Mouse (Mus musculus) lung, embryonic 15.5 days (tissue): Measurements from ENCODE around the gene Zfp57. TPM values are rescaled to one million over a fixed set of nuclear protein-coding genes. Genes with fewer than 3 reads are reported as not detected.

Experiments used
- ATAC-seq: fragments of 200-750 bp; cut with Nextera tagmentation; 2 replicates; pipeline ENCODE4 v1.8.0; 2017; ENCODE audit warnings: moderate number of reproducible peaks, borderline replicate concordance; ENCODE audit not compliant: low FRiP score, low TSS enrichment; ENCODE audit errors: extremely low read depth
- H3K27ac ChIP-seq: fragments of 300-500 bp; sonication (generic); 2 replicates; pipeline ENCODE4 v1.5.1; 2015; ENCODE audit warnings: moderate library complexity, mild to moderate bottlenecking, inconsistent platforms
- H3K27me3 ChIP-seq: fragments of 300-500 bp; sonication (generic); 2 replicates; pipeline ENCODE4 v1.6.1; 2015; ENCODE audit warnings: inconsistent platforms
- H3K36me3 ChIP-seq: fragments of 300-500 bp; sonication (generic); 2 replicates; pipeline ENCODE4 v1.6.1; 2015; ENCODE audit warnings: inconsistent platforms
- H3K4me1 ChIP-seq: fragments of 300-500 bp; sonication (generic); 2 replicates; pipeline ENCODE4 v1.6.1; 2015; ENCODE audit warnings: inconsistent platforms
- H3K4me2 ChIP-seq: fragments of 300-500 bp; sonication (generic); 2 replicates; pipeline ENCODE4 v1.6.1; 2015; ENCODE audit warnings: inconsistent platforms, mild to moderate bottlenecking, moderate library complexity
- H3K4me3 ChIP-seq: fragments of 300-500 bp; sonication (generic); 2 replicates; pipeline ENCODE4 v1.5.1; 2015; ENCODE audit warnings: mild to moderate bottlenecking, inconsistent platforms
- H3K9ac ChIP-seq: fragments of 300-500 bp; sonication (generic); 2 replicates; pipeline ENCODE4 v1.6.1; 2015; ENCODE audit warnings: inconsistent platforms
- H3K9me3 ChIP-seq: fragments of 300-500 bp; sonication (generic); 2 replicates; pipeline ENCODE4 v1.6.1; 2016; ENCODE audit warnings: inconsistent platforms
- WGBS: fragments of 180-500 bp; shearing (Covaris S2); methylation state at CpG from one replicate; pipeline ENCODE4 v1.1.7; 2015; 5-methylcytosine and 5-hydroxymethylcytosine counted together
- polyA plus RNA-seq: library from polyadenylated mRNA; unstranded; fragments of >200 nt; fragmentation: Nextera tagmentation; extraction: Ambion mirVana; gene quantifications from 2 replicates; pipeline ENCODE4 v1.2.1, GENCODE M21; 2015

Gene Zfp57
- polyA plus RNA-seq, result 77.9 and 79.8 TPM in 2 replicates

DNA sequence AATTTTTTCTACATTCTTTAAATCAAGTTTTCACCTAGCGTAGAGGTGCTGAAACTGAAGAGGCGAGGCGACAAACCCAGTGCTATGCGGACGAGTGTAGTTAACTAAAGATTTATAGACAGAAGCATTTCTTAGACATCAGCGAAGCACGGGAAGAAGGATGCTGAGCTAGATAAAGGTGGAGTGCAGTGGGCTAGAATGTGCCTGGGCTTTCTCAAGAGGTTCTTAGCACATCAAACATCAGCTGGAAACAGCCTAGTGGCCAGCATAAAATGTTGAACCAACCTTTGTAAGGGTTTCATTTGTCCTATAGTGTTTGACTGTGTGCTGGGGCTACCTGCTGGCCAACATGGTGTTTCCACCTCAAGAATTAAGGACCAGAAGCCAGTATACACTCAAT is at the start of gene Zfp57:
TSS of gene Zfp57 (plus strand) at position 301 of the 400 bp plus-strand sequence.
- Histone ChIP-seq H3K9me3 (no peaks in the 10 kb centered on the region), H3K27ac (0 out of 2 replicates have a peak within 1 kb of the TSS, but pooled peaks have one; percentile 41), H3K9ac (no peak within 1 kb of the TSS), H3K4me1 (peaks cover 14% of the 10 kb centered on the region), H3K27me3 (no peaks in the 10 kb centered on the region), H3K4me2 (peak within 1 kb of the TSS; percentile 85), H3K36me3 (peaks cover 4% of the 10 kb centered on the region), H3K4me3 (peak within 1 kb of the TSS; percentile 73)
- 90% methylated on average over 7 of the region's 7 CpGs for WGBS
- no peak for ATAC-seq

DNA sequence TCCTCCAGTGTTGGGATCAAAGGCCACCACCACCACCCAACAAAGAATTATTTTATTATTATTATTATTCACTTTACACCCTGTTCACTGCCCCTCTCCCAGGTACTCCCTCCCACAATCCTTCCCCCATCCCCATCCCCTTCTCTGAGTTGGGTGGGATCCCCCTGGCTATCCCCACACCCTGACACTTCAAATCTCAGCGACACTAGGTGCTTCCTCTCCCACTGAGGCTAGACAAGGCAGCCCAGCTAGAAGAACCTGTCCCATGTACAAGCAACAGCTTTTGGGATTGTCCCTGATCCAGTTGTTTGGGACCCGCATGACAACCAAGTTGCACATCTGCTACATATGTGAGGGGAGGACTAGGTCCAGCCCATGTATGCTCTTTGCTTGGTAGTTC is 48.3 kb upstream of the Zfp57 start:
- no peak overlapping the region for H3K9ac ChIP-seq
- no peak overlapping the region for H3K4me3 ChIP-seq
- H3K4me1 ChIP-seq, result peaks cover 15% of the 10 kb centered on the region
- no peak overlapping the region for H3K27ac ChIP-seq
- no peaks in the 10 kb centered on the region for H3K9me3 ChIP-seq
- 87% methylated on average over 2 of the region's 2 CpGs for WGBS
- no peak overlapping the region for H3K4me2 ChIP-seq
- ATAC-seq, result no peak
- H3K27me3 ChIP-seq, result no peaks in the 10 kb centered on the region
- peaks cover 34% of the 10 kb centered on the region for H3K36me3 ChIP-seq

DNA sequence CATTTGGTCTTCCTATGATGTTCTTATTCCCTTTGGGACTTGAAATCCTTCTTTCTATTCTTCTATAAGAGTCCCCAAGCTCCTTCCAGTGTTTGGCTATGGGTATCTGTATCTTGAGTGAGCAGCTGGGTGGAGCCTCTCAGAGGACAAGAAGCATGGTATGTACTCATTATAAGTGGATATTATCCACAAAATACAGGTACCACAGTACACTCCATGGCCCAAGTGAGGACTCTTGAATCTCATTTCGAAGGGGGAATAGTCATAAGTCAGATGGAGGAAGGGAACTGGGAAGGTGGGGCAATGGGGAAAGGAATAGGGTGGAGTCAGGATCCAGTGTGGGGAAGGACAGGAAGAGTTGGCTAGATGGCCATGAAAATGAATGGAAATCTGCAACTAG is 47.9 kb upstream of the Zfp57 start:
- Histone ChIP-seq H3K27me3 (no peaks in the 10 kb centered on the region), H3K36me3 (peaks cover 34% of the 10 kb centered on the region), H3K27ac (no peak overlapping the region), H3K4me2 (no peak overlapping the region), H3K4me3 (no peak overlapping the region), H3K9me3 (no peaks in the 10 kb centered on the region), H3K9ac (no peak overlapping the region), H3K4me1 (peaks cover 16% of the 10 kb centered on the region)
- 84% methylated on average over 1 of the region's 1 CpGs for WGBS
- ATAC-seq, result no peak

DNA sequence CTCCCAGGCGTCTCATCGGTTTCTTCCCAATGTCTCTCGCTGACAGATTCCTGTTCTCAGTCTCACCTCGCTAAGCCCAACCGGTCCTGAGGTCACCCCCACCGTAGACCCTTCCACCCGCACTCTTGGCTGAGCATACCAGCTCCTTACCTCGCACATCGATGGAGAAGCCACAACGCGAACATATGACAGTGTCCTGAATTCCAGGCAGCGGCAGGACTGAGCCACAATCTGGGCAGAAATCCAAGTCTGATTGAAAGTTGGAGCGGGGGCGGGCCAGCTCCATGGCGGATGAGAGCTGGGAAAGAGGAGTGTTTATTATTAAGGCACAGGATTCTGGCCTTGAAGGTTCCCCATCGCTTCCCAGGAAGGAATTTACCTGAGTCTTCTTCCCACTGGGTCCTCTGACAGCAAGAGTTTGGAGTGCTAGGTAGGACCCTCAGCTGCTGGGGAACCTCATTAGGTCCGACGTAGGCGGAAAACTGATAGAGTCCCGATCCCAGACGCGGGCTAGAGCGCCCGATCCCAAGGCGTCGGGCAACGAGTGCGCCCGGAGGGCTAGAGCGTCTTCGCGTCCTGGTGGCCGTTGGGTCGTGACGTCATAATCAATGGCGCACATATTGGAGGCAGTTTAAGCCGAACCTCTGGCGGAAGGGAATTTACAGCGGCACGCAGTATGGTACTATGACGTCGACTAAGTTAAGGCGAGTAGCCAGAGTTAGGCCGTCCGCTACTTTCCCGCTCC is 42.8 kb upstream of the Zfp57 start, which contains the start of the genes Znrd1 and Znrd1as:
TSS of gene Znrd1 (minus strand) at position 561 of the 745 bp plus-strand sequence.
TSS of gene Znrd1as (plus strand) at position 594 of the 745 bp plus-strand sequence.
- Histone ChIP-seq H3K27me3 (no peaks in the 10 kb centered on the region), H3K27ac (peak within 1 kb of the TSS; percentile 79), H3K36me3 (peaks cover 22% of the 10 kb centered on the region; the same call in 1 of the 2 replicates), H3K4me2 (peak within 1 kb of the TSS; percentile 76), H3K4me1 (peaks cover 12% of the 10 kb centered on the region), H3K9me3 (no peaks in the 10 kb centered on the region), H3K4me3 (peak within 1 kb of the TSS; percentile 68), H3K9ac (peak within 1 kb of the TSS; percentile 75)
- ATAC-seq, result peak; percentile 96
- under 1% methylated on average over 46 of the region's 46 CpGs for WGBS

DNA sequence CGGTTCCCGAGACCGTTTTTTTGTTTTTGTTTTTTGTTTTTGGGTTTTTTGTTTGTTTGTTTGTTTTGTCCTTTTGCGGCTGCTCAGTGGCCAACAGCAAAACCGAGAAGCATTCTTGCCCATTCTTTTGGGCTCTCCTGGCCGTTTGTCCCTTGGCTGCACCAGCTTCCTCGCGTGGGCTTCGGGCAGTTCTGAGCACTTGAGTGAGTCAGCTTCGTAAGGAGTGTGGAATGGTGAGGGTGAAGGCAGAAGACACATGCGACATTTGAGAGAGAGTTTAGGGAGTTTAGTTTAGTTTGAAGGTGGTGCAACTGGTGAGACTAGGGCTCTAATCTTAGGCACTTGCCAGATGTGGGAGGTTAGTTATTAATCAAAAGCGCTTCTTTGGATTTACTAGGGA is 42.1 kb upstream of the Zfp57 start:
- Histone ChIP-seq H3K36me3 (peaks cover 18% of the 10 kb centered on the region; the same call in 1 of the 2 replicates), H3K27ac (peak overlapping the region; percentile 49), H3K9me3 (no peaks in the 10 kb centered on the region), H3K4me2 (peak overlapping the region; percentile 76), H3K27me3 (no peaks in the 10 kb centered on the region), H3K9ac (peak overlapping the region; percentile 56), H3K4me3 (peak overlapping the region; percentile 68), H3K4me1 (peaks cover 12% of the 10 kb centered on the region)
- 7% methylated on average over 12 of the region's 12 CpGs for WGBS
- no peak for ATAC-seq

DNA sequence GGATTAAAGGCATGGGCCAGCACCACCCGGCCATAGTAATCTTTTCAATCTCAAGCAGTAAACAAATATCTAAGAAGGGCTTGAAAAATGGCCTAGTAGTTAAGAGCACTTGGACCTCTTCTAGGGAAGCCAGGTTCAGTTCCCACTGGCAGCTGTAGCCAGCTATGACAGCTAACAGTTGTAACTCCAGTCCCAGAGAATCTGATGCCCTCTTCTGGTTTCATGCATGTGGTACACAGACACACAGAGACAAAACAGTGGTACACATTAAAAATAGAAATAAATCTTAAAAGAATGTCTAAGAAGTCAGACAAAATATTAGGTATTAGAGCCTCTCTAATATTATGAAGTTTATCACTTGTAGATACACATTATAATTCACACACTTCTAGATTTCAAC is 39.8 kb upstream of the Zfp57 start:
- 36% methylated on average over 1 of the region's 1 CpGs for WGBS

DNA sequence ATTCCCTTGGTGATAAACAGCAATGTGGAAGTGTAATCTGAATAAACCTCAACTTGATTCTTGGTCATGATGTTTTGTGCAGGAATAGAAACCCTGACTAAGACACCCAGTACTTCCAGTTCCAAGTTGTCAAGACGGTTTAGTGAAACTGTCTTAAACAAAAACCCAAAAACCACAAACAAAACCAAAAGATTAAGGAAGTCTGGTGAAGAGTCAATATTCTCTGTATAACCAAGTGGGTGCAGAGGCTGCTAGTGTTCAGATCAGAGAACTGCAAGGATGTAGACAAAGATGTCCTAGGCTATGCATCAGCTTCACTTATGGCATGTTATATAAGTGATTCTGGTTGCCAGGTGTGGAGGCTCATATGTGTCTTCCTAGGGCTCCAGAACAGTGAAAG is 34.1 kb upstream of the Zfp57 start:
- ATAC-seq, result no peak
- Histone ChIP-seq H3K4me3 (no peak overlapping the region), H3K27ac (no peak overlapping the region), H3K4me2 (no peak overlapping the region), H3K27me3 (no peaks in the 10 kb centered on the region), H3K4me1 (no peaks in the 10 kb centered on the region), H3K9ac (no peak overlapping the region), H3K36me3 (no peaks in the 10 kb centered on the region), H3K9me3 (no peaks in the 10 kb centered on the region)
- WGBS, result 78% methylated on average over 1 of the region's 1 CpGs

More for the DNA sequence above, 39.8 kb upstream of the Zfp57 start:
- Histone ChIP-seq H3K27me3 (no peaks in the 10 kb centered on the region), H3K9me3 (no peaks in the 10 kb centered on the region), H3K36me3 (peaks cover 4% of the 10 kb centered on the region; the same call in 1 of the 2 replicates), H3K4me2 (no peak overlapping the region), H3K9ac (no peak overlapping the region), H3K27ac (no peak overlapping the region), H3K4me3 (no peak overlapping the region), H3K4me1 (peaks cover 12% of the 10 kb centered on the region)
- no peak for ATAC-seq

DNA sequence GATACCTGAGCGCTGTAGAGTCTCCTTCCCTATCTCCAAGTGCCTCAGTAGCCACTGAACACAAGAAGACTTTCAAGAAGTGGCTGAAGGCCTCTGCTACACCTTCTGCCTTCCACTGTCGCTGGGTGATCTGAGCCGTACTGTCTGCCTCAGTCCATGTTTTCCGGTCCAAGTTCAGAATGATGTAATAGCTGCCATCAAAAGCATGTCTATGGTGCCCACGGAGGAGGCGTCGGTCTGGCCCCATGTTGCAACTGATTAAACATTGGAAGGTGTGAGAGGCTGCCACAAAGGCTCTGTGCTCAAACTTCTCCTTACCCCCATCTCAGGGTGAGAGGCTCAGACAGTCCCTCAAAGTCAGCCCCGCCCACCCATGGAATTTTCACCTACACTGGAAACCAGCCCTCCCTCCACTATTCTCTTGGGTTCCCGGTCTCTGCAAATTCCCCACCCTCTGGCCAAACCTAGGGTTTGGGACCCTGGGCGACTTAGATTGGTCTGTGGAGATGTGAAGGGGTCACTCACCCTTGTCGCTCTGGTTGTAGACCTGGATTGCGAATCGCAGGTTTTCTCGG is 30.6 kb upstream of the Zfp57 start:
- H3K4me2 ChIP-seq, result no peak overlapping the region
- WGBS, result 65% methylated on average over 14 of the region's 14 CpGs
- H3K4me3 ChIP-seq, result no peak overlapping the region
- no peak overlapping the region for H3K27ac ChIP-seq
- H3K9ac ChIP-seq, result no peak overlapping the region
- no peaks in the 10 kb centered on the region for H3K9me3 ChIP-seq
- no peaks in the 10 kb centered on the region for H3K4me1 ChIP-seq
- ATAC-seq, result no peak
- no peaks in the 10 kb centered on the region for H3K36me3 ChIP-seq
- no peaks in the 10 kb centered on the region for H3K27me3 ChIP-seq

DNA sequence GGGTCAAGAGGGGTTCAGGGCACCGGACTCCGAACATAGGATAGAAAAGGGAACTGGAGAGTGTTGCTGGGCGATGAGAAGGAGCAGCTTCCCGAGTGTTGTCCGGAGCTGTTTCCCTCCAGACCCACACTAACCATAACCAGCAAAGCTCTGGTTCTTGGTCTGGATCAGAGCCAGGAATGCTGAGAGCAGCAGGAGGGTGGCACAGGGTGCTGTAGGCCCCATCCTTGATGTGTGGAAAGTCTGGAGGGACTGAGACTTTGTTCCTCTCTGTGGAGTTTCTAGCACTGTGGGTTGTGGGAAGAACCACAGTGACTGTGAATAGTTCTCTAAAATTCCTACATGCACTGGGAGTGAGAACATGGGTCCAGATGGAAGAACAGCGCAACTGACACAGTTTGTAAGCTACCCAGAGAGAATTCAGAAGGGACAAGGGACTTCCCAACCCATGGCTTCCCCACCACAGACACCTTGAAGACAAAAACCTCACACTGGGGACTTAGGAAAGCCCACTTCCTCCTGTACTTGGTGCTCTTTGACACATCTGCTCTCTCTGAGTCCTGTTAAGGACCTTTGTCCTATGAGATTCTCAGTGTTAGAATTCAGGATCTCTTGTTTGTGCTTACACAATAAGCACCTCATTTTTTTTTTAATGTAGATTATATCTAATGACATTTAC is 29.7 kb upstream of the Zfp57 start:
- no peaks in the 10 kb centered on the region for H3K9me3 ChIP-seq
- 78% methylated on average over 6 of the region's 6 CpGs for WGBS
- H3K27me3 ChIP-seq, result no peaks in the 10 kb centered on the region
- H3K9ac ChIP-seq, result no peak overlapping the region
- H3K27ac ChIP-seq, result no peak overlapping the region
- ATAC-seq, result no peak
- no peak overlapping the region for H3K4me2 ChIP-seq
- H3K4me3 ChIP-seq, result no peak overlapping the region
- H3K36me3 ChIP-seq, result no peaks in the 10 kb centered on the region
- H3K4me1 ChIP-seq, result no peaks in the 10 kb centered on the region

DNA sequence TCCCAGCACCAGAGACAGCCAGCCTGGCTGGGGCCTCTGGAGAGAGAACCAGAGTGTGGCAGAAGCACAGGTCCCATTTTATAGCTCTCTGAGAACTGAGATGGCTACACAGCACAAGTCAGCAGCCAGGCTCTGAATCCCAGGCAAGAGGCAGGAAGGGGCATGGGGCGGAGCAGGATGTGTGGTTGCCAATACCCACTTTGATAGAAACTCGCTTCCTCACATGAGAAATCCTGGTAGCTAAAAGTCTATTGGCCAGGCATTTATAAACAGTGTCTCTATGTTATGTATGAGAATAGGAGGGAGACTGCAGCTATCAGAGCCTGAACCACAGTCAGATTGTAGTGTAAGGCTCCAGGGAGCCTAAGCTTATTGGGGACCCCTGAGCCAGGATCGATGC is 28.2 kb upstream of the Zfp57 start:
- Histone ChIP-seq H3K9me3 (no peaks in the 10 kb centered on the region), H3K27ac (no peak overlapping the region), H3K4me1 (no peaks in the 10 kb centered on the region), H3K4me3 (no peak overlapping the region), H3K36me3 (no peaks in the 10 kb centered on the region), H3K27me3 (no peaks in the 10 kb centered on the region), H3K4me2 (no peak overlapping the region), H3K9ac (no peak overlapping the region)
- 67% methylated on average over 3 of the region's 3 CpGs for WGBS
- ATAC-seq, result no peak

DNA sequence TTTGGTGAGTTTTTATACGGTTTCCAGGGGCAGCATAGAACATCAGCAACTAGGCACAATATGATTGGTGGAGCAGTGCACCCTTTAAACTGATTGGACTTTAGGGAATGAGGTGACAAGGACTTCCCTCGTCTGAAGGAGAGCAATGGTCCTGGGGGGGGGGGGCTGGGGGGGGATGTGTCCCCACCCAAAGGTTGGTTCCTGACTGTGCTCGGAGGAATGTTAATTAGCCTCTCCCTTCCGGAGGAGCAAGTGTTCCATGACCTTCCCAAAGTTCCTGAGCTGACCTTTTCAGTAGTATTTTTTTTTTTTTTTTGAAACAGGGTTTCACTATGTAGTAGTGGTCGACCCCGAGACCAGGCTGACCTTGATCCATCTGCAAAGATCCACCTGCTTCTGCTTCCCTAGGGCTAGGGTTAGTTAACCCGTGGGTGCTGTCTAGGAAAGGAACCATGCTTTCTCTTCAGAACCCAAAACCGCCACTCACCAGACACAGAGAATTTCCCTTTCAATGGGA is 27.6 kb upstream of the Zfp57 start:
- Histone ChIP-seq H3K27me3 (no peaks in the 10 kb centered on the region), H3K27ac (no peak overlapping the region), H3K36me3 (no peaks in the 10 kb centered on the region), H3K4me2 (no peak overlapping the region), H3K4me3 (no peak overlapping the region), H3K9me3 (no peaks in the 10 kb centered on the region), H3K4me1 (no peaks in the 10 kb centered on the region), H3K9ac (no peak overlapping the region)
- WGBS, result 65% methylated on average over 8 of the region's 8 CpGs
- no peak for ATAC-seq
